Mouse (Mus musculus) lung, adult 2 months (tissue): ENCODE results near the gene Runx3.

Source experiments
- CTCF ChIP-seq: fragments of 200-500 bp; IDR thresholded peaks from 2 replicates; pipeline ENCODE4 v1.5.1; 2011; ENCODE audit warnings: mild to moderate bottlenecking, low read length, control low read depth; ENCODE audit not compliant: insufficient read depth
- POLR2A ChIP-seq: fragments of 200-500 bp; IDR thresholded peaks from 2 replicates; pipeline ENCODE4 v1.6.1; 2011; ENCODE audit warnings: low read depth, mild to moderate bottlenecking, control low read depth, low read length, borderline replicate concordance; ENCODE audit errors: extremely low read depth

- TF ChIP-seq CTCF (no peak), POLR2A (no peak)
These were observed 3.3 kb downstream of the Runx3 start for GRCm38 (mm10) chr4:135123721-135124120.
